Mouse (Mus musculus) left cerebral cortex, adult 2 months (tissue): ENCODE results near the gene Pogk. TPM values are rescaled to one million over a fixed set of nuclear protein-coding genes. Genes with fewer than 3 reads are reported as not detected.

Source experiments
- DNase-seq, 2 experiments: peaks; one replicate each; pipeline ENCODE4 v3.0.0; 2021 to 2022; ENCODE audit warnings: low spot score in 2 of 2, mixed read lengths in 1 of 2; ENCODE audit errors: extremely low spot score in 1 of 2
- H3K27ac ChIP-seq: fragments of 200-600 bp; 2 replicates; pipeline ENCODE4 v1.8.1; 2022
- H3K4me3 ChIP-seq: fragments of 200-600 bp; 2 replicates; pipeline ENCODE4 v1.8.1; 2022
- CTCF ChIP-seq: fragments of 200-600 bp; IDR thresholded peaks from 2 replicates; pipeline ENCODE4 v1.8.1; 2022; ENCODE audit warnings: antibody characterized with exemption, mild to moderate bottlenecking, moderate library complexity
- intact Hi-C: fragments of 180-260 bp; cut with DNase I; formaldehyde crosslinking; loops from one replicate; pipeline ENCODE4 v1.15.1; 2025
- total RNA-seq, 2 experiments: library from RNA; stranded (reverse); gene quantifications; 2 replicates each; pipeline ENCODE4 v1.2.3; 2021

Pogk gene
- total RNA-seq, 2 experiments from 2014 or later, result 39.8 to 39.9 TPM

GRCm38 (mm10) chr1:166344300-166345077 is 65.2 kb downstream of the Pogk start:
- no peak for DNase-seq
- intact Hi-C loops, result loop anchor here (5.0 kb wide), 1 partner anchor 182 kb away; no protein-coding TSS in a partner anchor

GRCm38 (mm10) chr1:166343586-166343985 is 66.1 kb downstream of the Pogk start:
- no peak for TF ChIP-seq CTCF
- Histone ChIP-seq H3K27ac (no peak overlapping the region), H3K4me3 (no peak overlapping the region)
- intact Hi-C loops, result no loop called here
- no peak for DNase-seq

More at GRCm38 (mm10) chr1:166344300-166345077, 65.2 kb downstream of the Pogk start:
- no peak for TF ChIP-seq CTCF
- Histone ChIP-seq H3K27ac (no peak overlapping the region), H3K4me3 (no peak overlapping the region)

- Histone ChIP-seq H3K27ac (no peak overlapping the region), H3K4me3 (no peak overlapping the region)
- no peak for DNase-seq
- TF ChIP-seq CTCF, result no peak
- intact Hi-C loops, result no loop called here
These were observed 67.1 kb downstream of the Pogk start for GRCm38 (mm10) chr1:166342539-166342938.

DNA sequence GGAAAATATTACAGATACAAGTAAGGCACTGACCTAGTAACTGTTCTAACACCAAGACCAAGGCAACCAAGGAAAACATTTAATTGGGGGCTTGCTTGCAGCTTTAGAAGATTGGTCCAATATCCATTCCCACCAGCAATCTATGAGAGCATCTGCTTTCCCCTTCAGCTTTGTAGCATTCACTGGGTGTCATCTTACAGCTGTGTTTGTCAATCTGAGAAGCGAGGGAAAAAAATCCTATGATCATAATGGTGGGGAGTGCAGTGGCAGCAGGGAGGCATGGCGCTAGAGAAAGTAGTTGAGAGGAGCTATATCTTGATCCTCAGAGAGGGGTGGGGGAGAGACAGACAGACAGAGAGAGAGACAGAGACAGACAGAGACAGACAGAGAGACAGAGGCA is 67.6 kb downstream of the Pogk start:
- H3K27ac ChIP-seq, result no peak overlapping the region
- intact Hi-C loops, result no loop called here
- H3K4me3 ChIP-seq, result no peak overlapping the region
- no peak for DNase-seq
- no peak for TF ChIP-seq CTCF

- no peak for TF ChIP-seq CTCF
- no peak for DNase-seq
These were observed 70.6 kb downstream of the Pogk start for GRCm38 (mm10) chr1:166339110-166339509.

More at GRCm38 (mm10) chr1:166339110-166339509, 70.6 kb downstream of the Pogk start:
- no peak overlapping the region for H3K27ac ChIP-seq
- intact Hi-C loops, result no loop called here
- H3K4me3 ChIP-seq, result no peak overlapping the region

Other genes with a start within 250 kb of the Pogk start
- gene Mael, start 171.1 kb downstream of the Pogk start, total RNA-seq, result not detected
- gene Ildr2, start 155.7 kb downstream of the Pogk start, total RNA-seq, result 100 to 1,000 TPM; 111 to 119 TPM
- 10 to 100 TPM; 35.2 to 36.9 TPM for gene Tada1, start 30.8 kb downstream of the Pogk start, total RNA-seq
- gene Gm4846, start 87.7 kb upstream of the Pogk start, total RNA-seq, result not detected
- gene Gm4847, start 237.8 kb upstream of the Pogk start, total RNA-seq, result under 1 TPM in 1 of 2 experiments, not detected in 1; 0.12 TPM